Mouse (Mus musculus) liver, postnatal 0 days (tissue): ENCODE measurements around the gene Ptprd. TPM values are rescaled to one million over a fixed set of nuclear protein-coding genes. Genes with fewer than 3 reads are reported as not detected.

Source experiments
- ATAC-seq: fragments of 200-750 bp; cut with Nextera tagmentation; 2 replicates; pipeline ENCODE4 v1.8.0; 2017; ENCODE audit warnings: mild to moderate bottlenecking, moderate library complexity
- DNase-seq: peaks from one replicate; pipeline ENCODE4 v3.0.0-alpha.2; 2016
- H3K27ac ChIP-seq: fragments of 300-500 bp; sonication (generic); 2 replicates; pipeline ENCODE4 v1.5.1; 2014; ENCODE audit warnings: antibody characterized with exemption, moderate library complexity, mild to moderate bottlenecking, low read depth
- H3K27me3 ChIP-seq: fragments of 300-500 bp; sonication (generic); 2 replicates; pipeline ENCODE4 v1.6.1; 2014; ENCODE audit warnings: low read length, control low read depth, mixed read lengths; ENCODE audit not compliant: insufficient read depth
- H3K36me3 ChIP-seq: fragments of 300-500 bp; sonication (generic); replicated peaks from 2 replicates; pipeline ENCODE4 v1.6.1; 2014; ENCODE audit warnings: mild to moderate bottlenecking, control low read depth, low read length, moderate library complexity, mixed read lengths; ENCODE audit not compliant: insufficient read depth
- H3K4me1 ChIP-seq: fragments of 300-500 bp; sonication (generic); 2 replicates; pipeline ENCODE4 v1.6.1; 2014; ENCODE audit warnings: antibody characterized with exemption, mild to moderate bottlenecking, control low read depth; ENCODE audit not compliant: insufficient read depth
- H3K4me2 ChIP-seq: fragments of 300-500 bp; sonication (generic); 2 replicates; pipeline ENCODE4 v1.6.1; 2014; ENCODE audit warnings: low read depth, mild to moderate bottlenecking, low read length, moderate library complexity, mixed read lengths
- H3K4me3 ChIP-seq: fragments of 300-500 bp; sonication (generic); 2 replicates; pipeline ENCODE4 v1.5.1; 2014; ENCODE audit warnings: low read depth, low read length
- H3K9ac ChIP-seq: fragments of 300-500 bp; sonication (generic); replicated peaks from 2 replicates; pipeline ENCODE4 v1.6.1; 2014; ENCODE audit warnings: mild to moderate bottlenecking, moderate library complexity
- H3K9me3 ChIP-seq: fragments of 300-500 bp; sonication (generic); 2 replicates; pipeline ENCODE4 v1.6.1; 2016; ENCODE audit warnings: mild to moderate bottlenecking, control low read depth, low read length, mixed read lengths
- CTCF ChIP-seq: sonication (generic); IDR thresholded peaks from 2 replicates; pipeline ENCODE4 v1.5.1; 2016; ENCODE audit warnings: antibody characterized with exemption, low read depth
- EP300 ChIP-seq: IDR thresholded peaks from 2 replicates; pipeline ENCODE4 v1.6.1; 2016; ENCODE audit warnings: antibody characterized with exemption, low read depth, mild to moderate bottlenecking
- WGBS: fragments of 180-500 bp; shearing (Covaris S2); extraction: QIAGEN DNeasy Blood & Tissue Kit; methylation state at CpG from one replicate; pipeline ENCODE4 v1.1.7; 2014; ENCODE audit not compliant: insufficient replicate concordance; 5-methylcytosine and 5-hydroxymethylcytosine counted together
- polyA plus RNA-seq: library from polyadenylated mRNA; unstranded; fragments of >200 nt; fragmentation: Nextera tagmentation; extraction: Ambion mirVana; gene quantifications from 2 replicates; pipeline ENCODE4 v1.2.1, GENCODE M21; 2015

The Ptprd gene
- polyA plus RNA-seq, 1 experiment from 2014 or later: 9.3 TPM

DNA sequence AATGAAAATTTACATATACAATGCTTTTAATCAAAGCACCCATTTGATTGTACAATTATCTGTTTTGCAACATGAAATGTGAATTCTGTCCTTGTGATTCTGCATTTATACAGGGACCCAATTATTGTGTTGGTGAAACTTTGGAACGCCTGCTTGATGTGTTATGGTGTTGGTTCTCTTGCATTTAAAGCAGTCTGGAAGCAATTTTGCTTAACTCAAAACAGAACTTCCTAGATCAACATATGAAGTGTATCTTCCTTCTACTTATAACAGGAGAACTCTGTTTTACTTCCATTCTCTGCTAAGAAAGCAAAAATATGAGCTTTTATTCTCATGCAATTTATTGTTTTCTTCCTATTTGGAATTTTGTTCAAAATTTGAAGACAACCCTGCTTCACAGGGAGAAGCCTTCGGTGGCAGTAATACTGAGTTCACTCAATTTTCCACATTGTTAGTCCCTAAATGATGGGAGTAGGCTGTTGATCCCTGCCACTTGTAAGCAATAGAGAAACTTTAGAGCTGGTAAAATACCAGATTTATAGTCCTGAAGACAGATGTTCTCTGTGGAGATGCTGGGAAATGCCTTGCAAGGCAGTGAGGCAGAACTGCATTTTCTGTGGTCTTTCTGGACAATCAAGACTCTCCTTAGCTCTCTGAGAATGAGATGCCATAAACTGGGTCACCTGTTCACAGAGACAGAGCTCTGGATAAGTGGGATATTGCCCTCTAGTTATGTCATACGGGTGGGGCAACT, 1234.5 kb downstream of the Ptprd start:
- Histone ChIP-seq H3K4me3 (no peak overlapping the region), H3K9me3 (no peaks in the 10 kb centered on the region), H3K27me3 (no peaks in the 10 kb centered on the region), H3K9ac (no peak overlapping the region), H3K36me3 (no peaks in the 10 kb centered on the region), H3K4me2 (no peak overlapping the region), H3K4me1 (no peaks in the 10 kb centered on the region), H3K27ac (no peak overlapping the region)
- DNase-seq (no peak), ATAC-seq (no peak)
- no peak for TF ChIP-seq CTCF
- TF ChIP-seq EP300: no peak
- WGBS: 76% methylated on average over 3 of the region's 3 CpGs

DNA sequence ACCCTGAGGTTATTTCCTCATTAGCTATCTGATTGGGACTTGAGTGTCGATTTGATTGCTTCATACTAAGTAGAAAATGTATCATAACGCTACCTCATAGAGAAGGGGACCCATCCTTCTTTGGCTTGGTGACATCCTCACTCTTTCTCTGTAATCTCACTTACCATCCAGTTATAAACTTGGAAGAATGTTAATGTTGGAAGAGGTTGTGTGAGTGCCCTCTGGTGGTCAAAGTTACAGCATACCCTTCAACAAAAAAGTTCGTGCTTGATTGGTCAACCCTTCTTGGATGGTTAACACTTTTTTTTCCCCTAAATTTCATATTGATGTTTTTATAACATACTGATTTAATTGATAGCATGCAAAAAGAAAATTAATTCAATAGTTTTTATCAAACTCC, 1263.5 kb downstream of the Ptprd start:
- ATAC-seq (no peak), DNase-seq (peak; percentile 14)
- H3K9ac ChIP-seq: no peak overlapping the region
- no peaks in the 10 kb centered on the region for H3K27me3 ChIP-seq
- no peak overlapping the region for H3K4me2 ChIP-seq
- no peaks in the 10 kb centered on the region for H3K9me3 ChIP-seq
- TF ChIP-seq CTCF (peak; percentile 66), EP300 (no peak)
- H3K4me3 ChIP-seq: no peak overlapping the region
- 45% methylated on average over 3 of the region's 3 CpGs for WGBS
- H3K36me3 ChIP-seq: no peaks in the 10 kb centered on the region
- no peak overlapping the region for H3K27ac ChIP-seq
- no peaks in the 10 kb centered on the region for H3K4me1 ChIP-seq

DNA sequence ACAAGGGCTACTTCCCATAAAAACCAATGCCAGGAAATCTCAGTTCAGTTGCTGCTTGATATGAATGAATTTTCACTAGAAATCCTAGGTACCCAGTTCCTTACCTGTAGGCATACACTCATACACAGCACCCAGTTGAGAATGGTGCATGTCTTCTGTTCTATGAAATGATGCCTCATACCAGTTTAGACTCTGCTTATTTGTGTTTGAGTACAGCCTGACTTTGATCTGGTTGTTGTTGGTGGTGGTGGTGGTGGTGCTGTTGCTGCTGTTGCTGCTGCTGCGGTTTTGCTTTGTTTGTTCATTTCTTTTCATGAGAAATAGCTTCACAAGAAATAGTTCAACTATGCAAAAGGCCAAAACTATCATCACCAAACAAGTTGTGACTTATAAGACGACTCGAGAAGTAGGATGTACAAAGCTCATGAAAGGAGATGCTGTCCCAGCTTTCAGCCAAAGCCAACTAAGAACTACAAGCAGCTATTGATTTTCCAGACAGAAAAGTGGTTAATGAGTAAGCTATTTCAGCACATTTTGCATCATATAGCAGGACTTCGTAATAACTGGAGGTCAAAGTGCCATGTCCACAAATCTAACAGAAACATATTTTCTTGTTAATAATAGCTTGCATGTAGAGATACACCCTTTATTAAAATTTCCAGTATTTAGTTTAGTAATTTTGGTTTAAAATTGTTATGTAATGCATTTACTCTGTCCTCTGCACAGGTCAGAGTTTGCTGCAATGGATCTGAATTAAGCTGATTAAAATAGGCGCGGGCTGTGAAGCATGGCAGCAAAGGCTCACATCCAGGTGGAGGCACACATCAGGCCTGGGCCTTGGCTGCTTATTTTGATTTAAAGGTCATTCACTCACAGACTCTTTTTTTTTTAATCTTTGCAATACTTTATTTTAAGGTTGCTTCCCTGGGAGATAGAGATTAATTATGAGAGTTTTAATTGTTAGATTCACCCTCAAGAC, 1270.1 kb downstream of the Ptprd start:
- WGBS: 52% methylated on average over 6 of the region's 6 CpGs
- no peak overlapping the region for H3K9ac ChIP-seq
- no peak overlapping the region for H3K4me3 ChIP-seq
- H3K4me2 ChIP-seq: no peak overlapping the region
- no peaks in the 10 kb centered on the region for H3K9me3 ChIP-seq
- no peak for TF ChIP-seq CTCF
- 0 out of 2 replicates have a peak, but pooled peaks have one; percentile 12 for TF ChIP-seq EP300
- H3K4me1 ChIP-seq: no peaks in the 10 kb centered on the region
- H3K36me3 ChIP-seq: no peaks in the 10 kb centered on the region
- ATAC-seq (peak; percentile 89), DNase-seq (peak; percentile 13)
- no peaks in the 10 kb centered on the region for H3K27me3 ChIP-seq
- H3K27ac ChIP-seq: peak overlapping the region; percentile 57; the same call in 1 of the 2 replicates

DNA sequence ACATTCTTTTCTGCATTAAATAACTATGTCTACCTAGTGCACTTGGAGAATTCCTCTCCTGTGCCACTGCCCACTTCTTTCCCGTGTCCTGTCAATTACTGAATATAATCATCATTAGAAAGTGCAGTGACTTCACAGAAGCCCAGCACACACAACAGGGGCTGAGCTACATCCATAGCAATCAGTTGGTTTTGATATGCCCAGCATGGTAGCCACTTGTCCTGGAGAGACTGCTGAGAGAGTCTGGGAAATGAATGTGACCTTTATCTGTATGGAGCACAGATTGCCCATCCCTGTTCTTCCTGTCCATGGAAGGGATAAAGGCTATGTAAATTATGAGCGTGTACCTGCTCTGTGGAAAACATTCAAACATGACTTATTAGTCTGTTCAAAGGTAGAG, 1280.2 kb downstream of the Ptprd start:
- WGBS: 64% methylated on average over 2 of the region's 2 CpGs
- no peak overlapping the region for H3K4me3 ChIP-seq

DNA sequence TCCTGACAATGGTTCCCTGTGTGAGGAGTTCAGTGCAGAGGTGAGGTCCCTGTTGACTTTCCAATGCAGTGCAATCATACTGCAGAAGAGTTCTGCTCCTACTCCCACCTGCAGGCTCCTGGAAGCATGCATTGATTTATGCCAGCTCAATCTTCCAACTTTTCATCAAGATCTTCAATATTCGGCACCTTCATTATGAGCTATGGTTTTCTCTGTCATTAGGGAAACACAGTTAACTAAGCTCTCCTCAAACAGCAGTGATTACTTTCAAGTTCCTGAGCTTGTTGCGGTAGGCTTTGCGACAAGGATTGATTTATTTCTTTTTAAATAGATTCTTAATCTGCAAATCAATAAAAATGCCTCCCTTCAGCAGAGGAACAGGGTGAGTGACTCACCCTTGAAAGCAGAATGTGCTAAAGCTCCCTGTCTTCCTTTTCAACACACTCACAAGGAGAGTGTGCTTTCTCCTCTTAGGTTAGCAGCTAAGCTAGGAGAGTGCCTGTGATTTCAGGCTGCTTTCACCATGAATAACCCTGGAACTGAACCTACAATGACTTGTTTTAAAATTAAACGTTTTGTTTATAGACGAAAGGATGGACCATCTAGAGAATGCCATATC, 1298.1 kb downstream of the Ptprd start:
- no peak for TF ChIP-seq EP300
- TF ChIP-seq CTCF: no peak
- Histone ChIP-seq H3K4me2 (no peak overlapping the region), H3K36me3 (no peaks in the 10 kb centered on the region), H3K9ac (no peak overlapping the region), H3K27me3 (no peaks in the 10 kb centered on the region), H3K9me3 (no peaks in the 10 kb centered on the region), H3K4me1 (no peaks in the 10 kb centered on the region), H3K27ac (no peak overlapping the region), H3K4me3 (no peak overlapping the region)
- no peak for ATAC-seq
- DNase-seq: no peak
- 66% methylated on average over 5 of the region's 5 CpGs for WGBS

More for the DNA sequence above, 1280.2 kb downstream of the Ptprd start:
- Histone ChIP-seq H3K27me3 (no peaks in the 10 kb centered on the region), H3K4me2 (no peak overlapping the region), H3K9ac (no peak overlapping the region), H3K9me3 (no peaks in the 10 kb centered on the region), H3K27ac (no peak overlapping the region), H3K4me1 (no peaks in the 10 kb centered on the region), H3K36me3 (no peaks in the 10 kb centered on the region)
- no peak for ATAC-seq
- DNase-seq: no peak
- TF ChIP-seq EP300 (no peak), CTCF (no peak)

DNA sequence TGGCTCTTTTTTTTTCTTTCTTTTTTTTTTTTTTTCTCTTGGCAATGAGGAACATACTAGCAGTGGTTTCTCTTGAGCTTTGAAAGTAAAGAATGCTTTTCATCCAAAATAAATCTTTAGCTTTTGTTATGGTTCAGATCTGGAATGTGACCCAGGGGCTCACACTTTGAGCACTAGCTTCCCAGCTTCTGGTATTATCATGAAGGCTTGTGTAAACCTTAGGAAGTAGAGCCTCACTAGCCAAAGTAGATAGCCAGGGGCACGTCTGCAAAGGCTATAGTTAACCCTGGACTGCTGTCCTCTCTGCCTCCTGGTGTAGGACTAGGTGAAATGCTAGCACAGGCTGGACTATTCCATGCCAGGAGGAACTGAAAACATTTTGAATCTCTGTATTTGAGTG, 1310.1 kb downstream of the Ptprd start:
- DNase-seq (no peak), ATAC-seq (no peak)
- 21% methylated on average over 1 of the region's 1 CpGs for WGBS
- Histone ChIP-seq H3K27ac (no peak overlapping the region), H3K4me1 (no peaks in the 10 kb centered on the region), H3K9me3 (no peaks in the 10 kb centered on the region), H3K4me3 (no peak overlapping the region), H3K36me3 (no peaks in the 10 kb centered on the region), H3K4me2 (no peak overlapping the region), H3K9ac (no peak overlapping the region), H3K27me3 (no peaks in the 10 kb centered on the region)
- TF ChIP-seq CTCF (no peak), EP300 (no peak)
